Mouse (Mus musculus) liver, embryonic 13.5 days (tissue): ENCODE data around the gene Dnajb2. TPM values are rescaled to one million over a fixed set of nuclear protein-coding genes. Genes with fewer than 3 reads are reported as not detected.

Experiments
- ATAC-seq: fragments of 200-750 bp; cut with Nextera tagmentation; 2 replicates; pipeline ENCODE4 v1.8.0; 2017; ENCODE audit warnings: low read depth, mild to moderate bottlenecking, moderate number of reproducible peaks, moderate library complexity
- DNase-seq: peaks from one replicate; pipeline ENCODE4 v3.0.0; 2022
- H3K27ac ChIP-seq: fragments of 300-500 bp; sonication (generic); 2 replicates; pipeline ENCODE4 v1.5.1; 2015; ENCODE audit warnings: moderate library complexity, mild to moderate bottlenecking, inconsistent platforms
- H3K27me3 ChIP-seq: fragments of 300-500 bp; sonication (generic); 2 replicates; pipeline ENCODE4 v1.6.1; 2015; ENCODE audit warnings: mild to moderate bottlenecking, inconsistent platforms
- H3K36me3 ChIP-seq: fragments of 300-500 bp; sonication (generic); 2 replicates; pipeline ENCODE4 v1.6.1; 2015; ENCODE audit warnings: mild to moderate bottlenecking, inconsistent platforms
- H3K4me1 ChIP-seq: fragments of 300-500 bp; sonication (generic); replicated peaks from 2 replicates; pipeline ENCODE4 v1.6.1; 2015; ENCODE audit warnings: inconsistent platforms
- H3K4me2 ChIP-seq: fragments of 300-500 bp; sonication (generic); 2 replicates; pipeline ENCODE4 v1.6.1; 2015; ENCODE audit warnings: inconsistent platforms, mild to moderate bottlenecking, moderate library complexity
- H3K4me3 ChIP-seq: fragments of 300-500 bp; sonication (generic); replicated peaks from 2 replicates; pipeline ENCODE4 v1.5.1; 2015; ENCODE audit warnings: mild to moderate bottlenecking, inconsistent platforms
- H3K9ac ChIP-seq: fragments of 300-500 bp; sonication (generic); 2 replicates; pipeline ENCODE4 v1.6.1; 2015; ENCODE audit warnings: mild to moderate bottlenecking, inconsistent platforms
- H3K9me3 ChIP-seq: fragments of 300-500 bp; sonication (generic); replicated peaks from 2 replicates; pipeline ENCODE4 v1.6.1; 2016; ENCODE audit warnings: inconsistent platforms
- WGBS: fragments of 180-500 bp; shearing (Covaris S2); methylation state at CpG from one replicate; pipeline ENCODE4 v1.1.7; 2015; ENCODE audit not compliant: insufficient replicate concordance; 5-methylcytosine and 5-hydroxymethylcytosine counted together
- microRNA-seq: library from miRNA; unstranded; fragments of <30 nt; microRNA quantifications from one replicate; pipeline ENCODE4, GENCODE M21; 2016
- polyA plus RNA-seq: library from polyadenylated mRNA; unstranded; fragments of >200 nt; fragmentation: Nextera tagmentation; extraction: Ambion mirVana; gene quantifications from 2 replicates; pipeline ENCODE4 v1.2.1, GENCODE M21; 2015

Dnajb2 gene
- polyA plus RNA-seq, 1 experiment from 2014 or later, result 31.2 TPM

DNA sequence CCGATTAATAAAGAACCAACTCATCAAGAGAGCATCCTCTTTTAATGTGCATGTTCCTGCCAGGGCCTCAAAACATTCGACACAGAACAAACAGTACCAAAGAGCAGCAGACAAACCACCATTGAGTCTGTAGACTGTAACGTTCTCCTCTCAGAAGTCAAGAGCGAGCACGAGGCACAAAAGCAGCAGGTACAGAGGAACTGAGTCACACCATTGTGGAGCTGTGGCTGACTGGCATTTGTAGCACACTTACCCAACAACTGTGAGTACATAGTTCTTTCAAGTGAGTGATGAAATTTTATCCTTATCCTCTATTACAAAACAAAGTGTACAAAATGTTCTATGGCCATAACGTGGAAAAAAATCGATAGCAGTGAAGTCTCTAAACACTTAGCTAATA, 48.7 kb downstream of the Dnajb2 start:
- Histone ChIP-seq H3K9me3 (no peaks in the 10 kb centered on the region), H3K4me3 (no peak overlapping the region), H3K4me2 (no peak overlapping the region), H3K9ac (no peak overlapping the region), H3K27ac (no peak overlapping the region), H3K36me3 (no peaks in the 10 kb centered on the region), H3K4me1 (no peaks in the 10 kb centered on the region), H3K27me3 (no peaks in the 10 kb centered on the region)
- no peak for DNase-seq
- 66% methylated on average over 7 of the region's 7 CpGs for WGBS
- no peak for ATAC-seq

DNA sequence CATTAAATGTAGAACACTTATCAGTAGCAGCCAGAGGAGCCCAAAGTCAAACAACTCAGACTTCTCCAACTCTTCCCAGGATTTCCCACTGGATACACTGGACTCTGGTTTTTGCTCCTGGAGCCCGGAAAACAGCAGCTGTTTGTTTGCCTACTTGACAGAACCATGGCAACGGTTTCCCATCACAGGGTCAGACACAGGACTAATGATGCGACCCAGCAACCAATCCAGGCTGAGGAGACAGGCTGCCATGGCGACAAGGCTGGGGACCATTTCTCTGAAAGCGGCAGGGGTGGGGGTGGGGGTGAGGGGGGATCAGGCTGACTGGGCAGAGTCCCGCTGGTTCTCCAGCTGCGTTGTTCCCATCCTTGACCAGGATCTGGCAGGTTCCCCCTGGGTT, 53.2 kb downstream of the Dnajb2 start:
- H3K4me2 ChIP-seq, result no peak overlapping the region
- no peak overlapping the region for H3K27ac ChIP-seq
- no peak overlapping the region for H3K9ac ChIP-seq
- no peaks in the 10 kb centered on the region for H3K27me3 ChIP-seq
- no peak for DNase-seq
- 24% methylated on average over 7 of the region's 7 CpGs for WGBS
- no peaks in the 10 kb centered on the region for H3K9me3 ChIP-seq
- no peak for ATAC-seq
- no peak overlapping the region for H3K4me3 ChIP-seq
- no peaks in the 10 kb centered on the region for H3K4me1 ChIP-seq
- H3K36me3 ChIP-seq, result no peaks in the 10 kb centered on the region

DNA sequence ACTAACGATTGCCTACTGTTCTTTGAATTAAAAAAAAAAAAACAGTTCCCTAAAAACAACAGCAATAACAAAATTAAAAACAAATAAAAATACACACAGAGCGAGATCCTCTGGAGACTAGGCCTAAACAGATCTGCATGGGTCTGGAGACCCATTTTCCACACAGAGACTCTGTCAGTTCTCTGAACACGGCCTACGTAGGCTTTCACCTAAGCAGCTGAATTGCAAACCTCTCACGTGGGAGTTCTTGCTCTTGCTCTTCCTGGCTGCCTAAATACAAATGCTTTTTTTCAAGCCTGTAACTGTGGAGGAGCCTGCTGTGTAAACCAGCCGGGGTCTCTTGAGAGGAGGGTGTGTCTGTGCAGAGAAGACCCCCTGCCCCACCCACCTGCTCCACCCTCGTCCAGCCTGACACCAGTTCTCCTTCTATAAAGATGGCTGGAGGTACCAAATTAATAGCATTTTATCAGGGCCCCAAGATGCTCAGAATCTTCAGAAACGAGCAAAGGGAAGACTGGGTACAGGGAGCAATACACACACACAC, 53.8 kb downstream of the Dnajb2 start:
- no peak for ATAC-seq
- H3K9me3 ChIP-seq, result no peaks in the 10 kb centered on the region
- no peak overlapping the region for H3K9ac ChIP-seq
- WGBS, result 51% methylated on average over 8 of the region's 8 CpGs
- no peak overlapping the region for H3K27ac ChIP-seq
- H3K4me3 ChIP-seq, result no peak overlapping the region
- no peaks in the 10 kb centered on the region for H3K36me3 ChIP-seq
- no peaks in the 10 kb centered on the region for H3K4me1 ChIP-seq
- DNase-seq, result no peak
- no peaks in the 10 kb centered on the region for H3K27me3 ChIP-seq
- H3K4me2 ChIP-seq, result no peak overlapping the region

DNA sequence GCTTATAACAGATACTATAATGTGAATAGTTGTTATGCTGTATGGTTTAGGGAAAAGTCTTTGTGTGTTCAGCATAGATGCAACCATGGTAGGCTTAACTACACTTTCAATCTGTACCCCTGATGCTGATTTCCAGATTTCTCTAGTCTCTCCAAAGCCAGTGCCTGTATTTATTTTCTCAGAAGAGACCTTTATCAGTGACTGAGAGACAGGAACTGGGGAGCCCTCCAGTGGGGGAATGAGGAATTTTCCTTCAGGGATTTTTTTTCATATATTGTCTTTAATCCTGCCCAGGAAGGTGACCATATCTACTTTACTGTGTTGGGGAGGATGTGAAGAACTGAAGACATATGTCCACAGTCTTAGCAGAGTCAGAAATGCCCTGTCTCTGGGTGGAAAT, 54.4 kb downstream of the Dnajb2 start:
- Histone ChIP-seq H3K27me3 (no peaks in the 10 kb centered on the region), H3K9me3 (no peaks in the 10 kb centered on the region), H3K4me2 (no peak overlapping the region), H3K36me3 (no peaks in the 10 kb centered on the region), H3K27ac (no peak overlapping the region), H3K4me3 (no peak overlapping the region), H3K9ac (no peak overlapping the region), H3K4me1 (no peaks in the 10 kb centered on the region)
- DNase-seq (no peak), ATAC-seq (no peak)

DNA sequence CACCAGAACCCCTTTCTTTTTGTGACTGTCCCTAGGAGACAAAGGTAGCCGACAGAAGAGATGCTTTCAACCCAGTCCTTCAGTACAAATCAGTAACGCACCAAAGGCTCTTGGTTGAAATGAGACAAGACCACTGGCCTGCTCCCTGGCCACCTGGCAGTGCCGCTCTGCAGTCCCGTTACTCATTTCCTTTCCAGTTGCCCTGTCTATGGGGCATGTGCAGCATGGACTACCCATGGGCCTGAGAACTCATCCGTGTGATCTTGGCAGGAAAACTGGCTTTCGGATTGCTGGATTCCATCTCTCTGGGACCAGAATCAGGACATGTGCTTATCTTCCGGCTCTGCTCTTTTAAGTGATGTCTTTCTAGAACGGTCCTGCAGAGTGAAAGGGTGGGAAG, 55.1 kb downstream of the Dnajb2 start:
- Histone ChIP-seq H3K4me3 (no peak overlapping the region), H3K9ac (no peak overlapping the region), H3K9me3 (no peaks in the 10 kb centered on the region), H3K27me3 (no peaks in the 10 kb centered on the region), H3K36me3 (no peaks in the 10 kb centered on the region), H3K27ac (no peak overlapping the region), H3K4me2 (no peak overlapping the region), H3K4me1 (no peaks in the 10 kb centered on the region)
- ATAC-seq (no peak), DNase-seq (no peak)
- WGBS, result 70% methylated on average over 8 of the region's 8 CpGs

DNA sequence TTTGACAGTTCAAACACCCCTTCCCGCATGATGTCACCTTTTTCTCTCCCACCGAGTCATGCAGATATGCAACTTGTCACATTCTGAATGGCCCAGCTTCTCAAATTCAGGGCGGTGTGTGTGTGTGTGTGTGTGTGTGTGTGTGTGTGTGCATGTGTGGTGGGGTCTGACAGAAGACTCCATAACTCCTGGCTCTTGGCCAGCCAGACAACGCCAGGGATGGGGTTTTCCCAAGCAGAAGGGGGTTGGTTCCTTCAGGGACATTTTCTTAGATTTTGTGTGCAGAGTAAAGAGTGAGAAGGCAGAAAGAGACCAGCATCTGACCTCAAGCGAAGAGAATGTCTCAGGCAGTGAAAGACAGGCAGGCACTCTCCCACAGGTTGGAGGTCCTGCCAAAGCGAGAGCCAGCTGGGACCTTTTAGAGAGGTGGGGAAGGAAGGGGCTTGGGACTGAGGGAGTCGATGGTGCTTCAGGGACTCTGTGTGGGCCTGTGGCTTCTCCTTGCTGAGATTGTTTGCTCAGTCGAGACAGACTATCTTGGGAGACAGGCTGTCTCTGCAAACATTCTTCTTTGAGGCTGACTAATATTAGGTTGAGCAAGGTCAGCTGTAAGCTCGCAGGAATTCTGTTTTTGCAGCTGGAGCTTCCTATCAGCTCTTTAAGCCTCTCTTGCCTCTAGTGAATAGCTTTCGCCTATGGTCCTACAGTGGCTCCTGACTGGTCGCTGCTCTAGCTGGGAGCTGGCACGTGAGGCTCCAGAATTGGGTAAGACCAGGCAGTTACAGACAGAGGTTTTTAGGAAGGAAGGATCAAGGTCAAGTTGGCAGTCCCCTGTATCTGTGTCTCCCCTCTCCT, 56.5 kb downstream of the Dnajb2 start:
- H3K9ac ChIP-seq, result no peak overlapping the region
- no peaks in the 10 kb centered on the region for H3K27me3 ChIP-seq
- no peak overlapping the region for H3K4me2 ChIP-seq
- 39% methylated on average over 12 of the region's 12 CpGs for WGBS
- no peaks in the 10 kb centered on the region for H3K9me3 ChIP-seq
- no peak overlapping the region for H3K4me3 ChIP-seq
- no peak for DNase-seq
- ATAC-seq, result no peak
- no peak overlapping the region for H3K27ac ChIP-seq
- H3K36me3 ChIP-seq, result no peaks in the 10 kb centered on the region
- H3K4me1 ChIP-seq, result no peaks in the 10 kb centered on the region

DNA sequence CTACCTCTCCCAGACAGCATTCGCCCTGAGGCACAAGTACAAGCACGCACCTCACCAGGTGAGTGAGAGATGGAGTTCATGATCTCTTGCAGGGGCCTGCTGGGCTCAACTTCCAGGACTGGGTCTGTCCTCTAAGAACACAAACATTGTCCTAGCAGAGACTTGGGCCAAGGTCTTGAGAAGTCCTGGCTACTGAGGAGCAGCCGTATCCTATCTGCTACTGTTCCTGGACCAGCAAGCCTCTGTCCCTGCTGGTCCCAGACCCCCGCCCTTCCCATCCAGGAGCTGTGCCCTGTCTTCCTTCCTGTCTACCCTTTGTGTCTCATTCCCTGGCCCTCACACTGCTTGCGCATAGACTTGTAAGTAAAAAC, 57.1 kb downstream of the Dnajb2 start:
- Histone ChIP-seq H3K27me3 (no peaks in the 10 kb centered on the region), H3K4me2 (no peak overlapping the region), H3K4me3 (no peak overlapping the region), H3K9me3 (no peaks in the 10 kb centered on the region), H3K27ac (no peak overlapping the region), H3K9ac (no peak overlapping the region), H3K4me1 (no peaks in the 10 kb centered on the region), H3K36me3 (no peaks in the 10 kb centered on the region)
- DNase-seq (no peak), ATAC-seq (no peak)
- 81% methylated on average over 5 of the region's 5 CpGs for WGBS

DNA sequence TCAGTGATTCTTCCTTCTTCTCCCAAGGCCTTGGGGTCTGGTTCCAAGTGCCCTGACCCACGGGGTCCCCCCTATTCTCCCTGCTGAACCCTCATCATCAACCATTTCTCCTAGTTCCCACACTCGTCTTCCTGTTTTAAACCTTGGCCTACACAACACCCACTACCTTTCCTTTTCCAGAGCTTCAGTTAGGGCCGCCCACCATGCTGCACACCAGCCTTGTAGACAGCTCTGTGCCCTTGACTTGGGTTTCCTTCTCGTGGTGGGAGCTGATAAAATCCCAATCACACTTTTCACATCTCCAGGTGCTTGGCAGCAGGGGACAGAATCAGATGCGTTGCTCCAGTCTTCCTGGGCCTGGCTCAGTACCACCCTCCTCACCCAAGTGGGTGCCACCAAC, 58.1 kb downstream of the Dnajb2 start:
- 37% methylated on average over 5 of the region's 5 CpGs for WGBS
- Histone ChIP-seq H3K4me3 (no peak overlapping the region), H3K4me2 (no peak overlapping the region), H3K9me3 (no peaks in the 10 kb centered on the region), H3K36me3 (no peaks in the 10 kb centered on the region), H3K27me3 (no peaks in the 10 kb centered on the region), H3K9ac (no peak overlapping the region), H3K4me1 (no peaks in the 10 kb centered on the region), H3K27ac (no peak overlapping the region)
- ATAC-seq, result no peak
- DNase-seq, result no peak

Small RNAs within 50 kb of the gene (microRNA-seq; reads per million reads assigned to microRNA genes)
- not detected for gene Gm27943

Other genes starting within 250 kb of the Dnajb2 start
- gene Nhej1, start 111.2 kb upstream of the Dnajb2 start, polyA plus RNA-seq, result 5.5 and 6.4 TPM in 2 replicates
- 0.85 and 1.1 TPM in 2 replicates for gene Slc23a3, start 102.5 kb upstream of the Dnajb2 start, polyA plus RNA-seq
- gene Cnppd1, start 93.7 kb upstream of the Dnajb2 start, polyA plus RNA-seq, result 45.7 and 46.9 TPM in 2 replicates
- gene Retreg2, start 93.6 kb upstream of the Dnajb2 start, polyA plus RNA-seq, result 47.3 and 50.5 TPM in 2 replicates
- gene Zfand2b, start 67.8 kb upstream of the Dnajb2 start, polyA plus RNA-seq, result 40.0 and 44.7 TPM in 2 replicates
- gene Abcb6, start 56.0 kb upstream of the Dnajb2 start, polyA plus RNA-seq, result 69.9 and 77.9 TPM in 2 replicates
- 9.3 and 9.9 TPM in 2 replicates for gene Ankzf1, start 44.3 kb upstream of the Dnajb2 start, polyA plus RNA-seq
- gene Atg9a, start 44.2 kb upstream of the Dnajb2 start, polyA plus RNA-seq, result 18.2 and 21.0 TPM in 2 replicates
- 3.8 and 5.0 TPM in 2 replicates for gene Glb1l, start 25.6 kb upstream of the Dnajb2 start, polyA plus RNA-seq
- gene Stk16, start 25.6 kb upstream of the Dnajb2 start, polyA plus RNA-seq, result 90.7 and 90.8 TPM in 2 replicates
- gene Tuba4a, start 16.5 kb upstream of the Dnajb2 start, polyA plus RNA-seq, result 456 and 508 TPM in 2 replicates
- not detected in 2 replicates for gene A630095N17Rik, start 4.3 kb upstream of the Dnajb2 start, polyA plus RNA-seq
- gene Ptprn, start 28.1 kb downstream of the Dnajb2 start, polyA plus RNA-seq, result 0.17 and 0.24 TPM in 2 replicates
- not detected in 2 replicates for gene Resp18, start 42.0 kb downstream of the Dnajb2 start, polyA plus RNA-seq
- 53.1 and 58.0 TPM in 2 replicates for gene Dnpep, start 81.6 kb downstream of the Dnajb2 start, polyA plus RNA-seq
- gene Des, start 123.9 kb downstream of the Dnajb2 start, polyA plus RNA-seq, result 5.0 and 5.1 TPM in 2 replicates
- gene Speg, start 138.9 kb downstream of the Dnajb2 start, polyA plus RNA-seq, result 10.3 and 10.7 TPM in 2 replicates
- 37.1 and 41.7 TPM in 2 replicates for gene Gmppa, start 199.5 kb downstream of the Dnajb2 start, polyA plus RNA-seq
- 0.14 and 0.25 TPM in 2 replicates for gene Asic4, start 214.0 kb downstream of the Dnajb2 start, polyA plus RNA-seq
- 5.6 and 5.7 TPM in 2 replicates for gene Chpf, start 242.9 kb downstream of the Dnajb2 start, polyA plus RNA-seq
- 0.08 and 0.10 TPM in 2 replicates for gene Tmem198, start 243.1 kb downstream of the Dnajb2 start, polyA plus RNA-seq